Mouse (Mus musculus): ENCODE measurements around the gene Trim14. TPM values are rescaled to one million over a fixed set of nuclear protein-coding genes. Genes with fewer than 3 reads are reported as not detected.

The Trim14 gene
- polyA plus RNA-seq, 1 experiment from 2014 or later, result 1.5 TPM

DNA sequence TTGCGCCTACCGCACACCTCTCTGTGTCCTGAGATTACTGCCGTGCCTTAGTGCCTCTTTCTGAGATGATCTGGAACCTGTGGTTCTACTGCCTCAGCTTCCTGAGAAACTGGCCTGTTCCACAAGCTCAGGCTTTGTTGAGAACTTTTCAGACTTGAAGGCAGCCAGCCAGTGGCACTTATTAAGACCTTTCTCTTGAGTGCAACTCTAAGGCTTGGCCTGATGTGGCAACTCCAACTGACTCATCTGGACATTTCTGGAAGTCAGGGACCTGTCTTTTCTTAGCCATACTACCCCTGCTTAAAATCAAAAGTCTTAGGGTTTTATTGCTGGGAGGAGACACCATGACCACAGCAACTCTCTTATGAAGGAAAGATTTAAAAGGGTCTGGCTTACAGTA lies 78.8 kb downstream of the Trim14 start:
- peaks cover 26% of the 10 kb centered on the region for H3K36me3 ChIP-seq
- no peaks in the 10 kb centered on the region for H3K9me3 ChIP-seq
- H3K4me1 ChIP-seq, result peaks cover 28% of the 10 kb centered on the region
- WGBS, result 97% methylated on average over 3 of the region's 3 CpGs
- no peak overlapping the region for H3K4me3 ChIP-seq
- no peak overlapping the region for H3K9ac ChIP-seq
- ATAC-seq (ENCODE audit: insufficient number of reproducible peaks, insufficient read depth, low FRiP score, low TSS enrichment), result no peak
- H3K27me3 ChIP-seq, result no peaks in the 10 kb centered on the region
- no peak overlapping the region for H3K27ac ChIP-seq
- no peak overlapping the region for H3K4me2 ChIP-seq (replicated peaks)

DNA sequence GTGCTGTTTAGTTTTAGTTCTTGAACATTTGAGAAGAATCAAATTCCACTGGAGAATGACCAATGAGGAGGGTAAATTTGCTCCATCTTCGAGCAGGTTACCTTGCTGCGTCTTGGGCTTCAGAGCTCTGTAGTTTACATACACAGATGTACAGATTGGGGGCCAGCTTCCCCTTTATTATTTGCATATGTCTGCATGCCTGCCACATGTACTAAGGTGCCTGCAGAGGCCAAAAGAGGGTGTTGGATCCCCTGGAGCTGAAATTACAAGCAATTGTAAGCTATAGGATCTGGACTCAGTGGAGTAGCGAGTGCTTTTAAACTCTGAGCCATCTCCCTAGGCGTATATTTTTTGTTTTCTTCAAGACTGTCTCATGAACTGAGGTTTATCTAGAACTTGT lies 79.2 kb downstream of the Trim14 start:
- H3K36me3 ChIP-seq, result peaks cover 22% of the 10 kb centered on the region
- 72% methylated on average over 4 of the region's 4 CpGs for WGBS
- H3K9me3 ChIP-seq, result no peaks in the 10 kb centered on the region
- ATAC-seq (ENCODE audit: insufficient number of reproducible peaks, insufficient read depth, low FRiP score, low TSS enrichment), result no peak
- no peak overlapping the region for H3K27ac ChIP-seq
- peaks cover 28% of the 10 kb centered on the region for H3K4me1 ChIP-seq
- H3K9ac ChIP-seq, result no peak overlapping the region
- H3K4me2 ChIP-seq (replicated peaks), result no peak overlapping the region
- H3K27me3 ChIP-seq, result no peaks in the 10 kb centered on the region
- H3K4me3 ChIP-seq, result no peak overlapping the region

DNA sequence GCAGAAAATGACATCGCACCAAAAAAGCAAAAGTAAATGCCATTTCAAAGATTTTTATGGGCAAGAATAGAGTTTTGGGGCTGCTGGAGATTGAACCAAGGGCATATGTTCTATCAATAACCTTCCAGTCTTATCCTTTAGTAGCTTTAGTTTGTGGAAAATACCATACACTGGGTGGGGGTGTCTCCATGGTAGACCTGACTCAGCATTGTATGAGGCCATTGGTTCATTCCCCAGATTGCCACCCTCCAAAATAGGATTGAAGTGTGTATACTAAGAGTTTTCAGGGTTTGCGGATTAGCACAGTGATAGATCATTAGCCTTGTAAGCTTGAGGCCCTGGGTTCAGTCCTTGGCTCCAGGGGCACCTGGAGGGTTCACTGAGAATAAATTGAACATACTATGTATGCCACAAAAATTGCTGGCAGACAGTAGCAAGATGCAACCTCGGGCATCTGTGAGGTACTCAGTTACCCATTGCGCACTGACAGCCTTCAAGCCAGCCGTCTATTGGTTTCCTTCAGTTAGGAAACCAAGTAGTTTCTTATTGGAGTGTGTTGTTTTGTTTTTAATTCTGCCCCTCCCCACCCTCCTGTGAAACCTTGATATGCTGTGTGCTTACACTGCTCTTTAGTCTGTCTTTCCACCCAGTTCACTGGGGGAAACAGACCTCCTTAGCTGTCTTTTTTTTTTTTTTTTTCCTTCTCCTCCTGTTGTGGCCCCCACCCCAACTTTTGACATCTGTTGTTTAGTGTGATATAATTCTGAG lies 81.7 kb downstream of the Trim14 start:
- WGBS, result 74% methylated on average over 5 of the region's 5 CpGs
- no peaks in the 10 kb centered on the region for H3K36me3 ChIP-seq
- no peaks in the 10 kb centered on the region for H3K27me3 ChIP-seq
- H3K9ac ChIP-seq, result no peak overlapping the region
- no peak overlapping the region for H3K4me3 ChIP-seq
- H3K4me2 ChIP-seq (replicated peaks), result no peak overlapping the region; the same call in 1 of the 2 replicates
- no peaks in the 10 kb centered on the region for H3K9me3 ChIP-seq
- no peak overlapping the region for H3K27ac ChIP-seq
- no peak for ATAC-seq (ENCODE audit: insufficient number of reproducible peaks, insufficient read depth, low FRiP score, low TSS enrichment)
- H3K4me1 ChIP-seq, result peaks cover 28% of the 10 kb centered on the region

DNA sequence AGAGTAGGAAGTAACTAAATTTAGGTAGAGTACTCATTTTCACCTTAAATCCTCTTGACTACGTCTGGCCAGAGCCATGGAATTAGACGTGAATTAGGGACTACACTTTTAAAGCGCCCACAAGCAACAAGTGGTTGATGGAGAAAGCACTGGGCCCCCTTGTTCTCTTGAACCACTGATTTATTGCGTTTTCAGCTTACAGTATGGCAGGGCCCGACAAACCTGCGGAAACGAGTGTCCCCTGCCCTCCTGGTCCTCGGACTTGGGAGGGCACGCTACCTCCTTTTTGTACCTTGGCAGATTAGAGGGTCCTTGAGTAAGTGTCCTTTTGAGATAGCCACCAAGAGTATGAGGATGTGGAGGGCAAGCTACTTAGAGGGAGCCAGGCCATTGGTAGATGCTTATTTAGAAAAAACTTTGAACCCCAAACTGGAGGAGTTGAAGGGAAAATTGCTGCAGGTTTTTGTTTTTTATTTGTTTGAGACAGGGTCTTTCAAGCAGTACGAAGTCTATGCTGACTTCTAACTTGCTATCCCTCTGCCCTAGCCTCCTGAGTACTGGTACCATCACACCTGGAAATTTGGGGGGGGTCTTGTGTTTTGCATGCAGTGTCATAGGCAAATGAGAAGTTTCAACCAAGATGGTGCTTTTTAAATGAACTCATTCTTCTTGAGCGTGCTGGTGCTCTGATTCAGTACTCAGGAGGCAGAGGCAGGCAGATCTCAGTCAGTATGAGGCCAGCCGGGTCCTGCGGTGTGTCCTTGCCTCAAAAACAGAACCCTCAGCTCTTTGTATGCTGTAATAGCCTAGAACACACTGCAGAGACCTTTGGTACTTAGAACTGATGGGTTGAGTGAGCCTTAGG lies 82.9 kb downstream of the Trim14 start:
- Histone ChIP-seq H3K27ac (peak overlapping the region; percentile 100), H3K4me3 (peak overlapping the region; percentile 88), H3K9me3 (no peaks in the 10 kb centered on the region), H3K4me1 (peaks cover 28% of the 10 kb centered on the region), H3K4me2 (replicated peaks) (peak overlapping the region; percentile 86), H3K36me3 (no peaks in the 10 kb centered on the region), H3K27me3 (no peaks in the 10 kb centered on the region), H3K9ac (peak overlapping the region; percentile 99)
- no peak for ATAC-seq (ENCODE audit: insufficient number of reproducible peaks, insufficient read depth, low FRiP score, low TSS enrichment)
- WGBS, result 35% methylated on average over 13 of the region's 13 CpGs

DNA sequence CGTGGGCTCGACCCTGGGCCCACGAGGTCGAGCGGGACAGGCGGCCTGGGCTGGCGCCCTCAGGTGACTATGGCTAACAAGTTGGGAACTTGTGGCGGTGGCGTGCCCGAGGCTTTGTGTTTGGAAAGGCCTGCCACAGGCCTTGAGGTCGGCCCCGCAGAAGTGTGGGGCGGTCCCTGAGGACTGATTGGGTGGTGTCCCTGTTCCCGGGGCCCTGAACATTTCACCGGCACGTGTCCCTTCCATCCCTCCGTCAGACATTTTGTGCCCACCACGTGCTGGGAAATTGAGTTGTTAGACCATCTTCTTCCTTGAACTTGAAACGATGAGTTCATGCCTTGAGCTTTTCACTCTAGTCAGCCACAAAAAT lies 83.5 kb downstream of the Trim14 start:
- no peak for ATAC-seq (ENCODE audit: insufficient number of reproducible peaks, insufficient read depth, low FRiP score, low TSS enrichment)
- peak overlapping the region; percentile 88 for H3K4me3 ChIP-seq
- H3K27ac ChIP-seq, result peak overlapping the region; percentile 100
- peak overlapping the region; percentile 99 for H3K9ac ChIP-seq
- H3K4me1 ChIP-seq, result peaks cover 28% of the 10 kb centered on the region
- H3K4me2 ChIP-seq (replicated peaks), result peak overlapping the region; percentile 86
- under 1% methylated on average over 19 of the region's 19 CpGs for WGBS
- no peaks in the 10 kb centered on the region for H3K27me3 ChIP-seq
- no peaks in the 10 kb centered on the region for H3K9me3 ChIP-seq
- H3K36me3 ChIP-seq, result no peaks in the 10 kb centered on the region

DNA sequence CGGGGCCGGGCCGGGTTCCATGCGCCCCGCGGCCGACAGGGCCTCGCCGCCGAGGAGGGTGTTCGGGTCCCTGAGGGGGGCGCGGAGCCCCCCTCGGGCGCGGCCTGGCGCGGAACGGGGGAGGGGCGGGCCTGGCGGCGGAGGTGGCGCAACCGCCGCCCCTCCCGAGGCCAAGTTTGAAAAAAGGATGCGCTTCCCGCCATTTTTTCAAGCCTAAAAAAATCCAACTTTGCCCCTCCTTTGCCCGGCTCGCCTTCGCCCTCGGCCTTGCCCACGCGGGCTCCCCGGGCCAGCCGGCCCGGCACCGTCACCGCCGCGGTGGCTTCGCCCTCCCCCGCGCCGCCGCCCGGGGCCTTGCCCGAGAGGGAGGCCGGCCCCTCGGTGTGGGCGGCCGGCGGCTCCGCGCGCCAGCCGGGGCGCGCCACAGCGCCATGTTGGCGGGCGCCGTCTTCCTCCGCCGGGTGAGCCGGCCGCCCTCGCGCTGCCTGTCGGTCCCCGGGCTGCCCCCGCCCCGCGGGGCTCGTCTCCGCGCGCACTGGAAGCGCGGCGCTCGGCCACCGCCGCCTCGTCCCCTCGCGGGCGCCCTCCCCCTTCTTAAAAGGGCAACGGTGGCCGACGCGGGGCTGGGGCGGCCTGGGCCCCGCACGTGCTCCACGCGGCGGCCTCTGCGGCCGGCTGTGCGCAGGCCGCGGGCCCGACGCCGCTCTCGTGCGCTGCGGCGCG lies 84.0 kb downstream of the Trim14 start:
- H3K9ac ChIP-seq, result peak overlapping the region; percentile 99
- H3K9me3 ChIP-seq, result no peaks in the 10 kb centered on the region
- H3K4me1 ChIP-seq, result peaks cover 28% of the 10 kb centered on the region
- ATAC-seq (ENCODE audit: insufficient number of reproducible peaks, insufficient read depth, low FRiP score, low TSS enrichment), result no peak
- peak overlapping the region; percentile 100 for H3K27ac ChIP-seq
- H3K4me2 ChIP-seq (replicated peaks), result peak overlapping the region; percentile 86
- under 1% methylated on average over 94 of the region's 111 CpGs for WGBS
- H3K4me3 ChIP-seq, result peak overlapping the region; percentile 88
- H3K36me3 ChIP-seq, result no peaks in the 10 kb centered on the region
- H3K27me3 ChIP-seq, result no peaks in the 10 kb centered on the region

DNA sequence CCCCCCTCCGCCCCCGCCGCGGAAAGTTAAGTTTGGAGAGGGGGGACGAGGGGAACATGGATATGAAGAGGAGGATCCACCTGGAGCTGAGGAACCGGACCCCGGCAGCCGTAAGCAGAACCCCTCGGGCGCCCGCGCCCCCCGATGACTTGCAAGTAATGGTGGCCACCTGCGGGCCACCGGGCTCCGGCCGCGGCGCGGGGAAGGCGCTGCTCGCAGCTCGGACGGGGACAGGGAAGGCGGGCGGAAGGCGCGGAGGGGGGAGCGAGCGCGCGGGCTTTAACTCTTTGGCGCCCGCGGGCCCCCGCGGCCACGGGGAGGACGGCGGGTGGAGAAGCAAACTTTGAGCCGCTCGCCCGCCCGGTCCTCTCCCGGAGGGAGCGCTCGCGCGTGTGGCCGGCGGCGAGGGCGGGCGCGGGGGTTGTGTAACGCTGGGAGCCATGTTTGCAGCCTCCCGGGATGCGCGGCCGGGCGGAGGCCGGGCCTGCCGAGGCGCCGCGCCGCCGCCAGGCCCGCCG lies 84.6 kb downstream of the Trim14 start:
- Histone ChIP-seq H3K36me3 (no peaks in the 10 kb centered on the region), H3K9me3 (no peaks in the 10 kb centered on the region), H3K4me2 (replicated peaks) (peak overlapping the region; percentile 86; the same call in 1 of the 2 replicates), H3K27ac (peak overlapping the region; percentile 100), H3K4me3 (peak overlapping the region; percentile 88), H3K9ac (peak overlapping the region; percentile 99), H3K27me3 (no peaks in the 10 kb centered on the region), H3K4me1 (peaks cover 28% of the 10 kb centered on the region)
- WGBS, result under 1% methylated on average over 61 of the region's 70 CpGs
- ATAC-seq (ENCODE audit: insufficient number of reproducible peaks, insufficient read depth, low FRiP score, low TSS enrichment), result peak; percentile 16; the same call in 1 of the 2 replicates

DNA sequence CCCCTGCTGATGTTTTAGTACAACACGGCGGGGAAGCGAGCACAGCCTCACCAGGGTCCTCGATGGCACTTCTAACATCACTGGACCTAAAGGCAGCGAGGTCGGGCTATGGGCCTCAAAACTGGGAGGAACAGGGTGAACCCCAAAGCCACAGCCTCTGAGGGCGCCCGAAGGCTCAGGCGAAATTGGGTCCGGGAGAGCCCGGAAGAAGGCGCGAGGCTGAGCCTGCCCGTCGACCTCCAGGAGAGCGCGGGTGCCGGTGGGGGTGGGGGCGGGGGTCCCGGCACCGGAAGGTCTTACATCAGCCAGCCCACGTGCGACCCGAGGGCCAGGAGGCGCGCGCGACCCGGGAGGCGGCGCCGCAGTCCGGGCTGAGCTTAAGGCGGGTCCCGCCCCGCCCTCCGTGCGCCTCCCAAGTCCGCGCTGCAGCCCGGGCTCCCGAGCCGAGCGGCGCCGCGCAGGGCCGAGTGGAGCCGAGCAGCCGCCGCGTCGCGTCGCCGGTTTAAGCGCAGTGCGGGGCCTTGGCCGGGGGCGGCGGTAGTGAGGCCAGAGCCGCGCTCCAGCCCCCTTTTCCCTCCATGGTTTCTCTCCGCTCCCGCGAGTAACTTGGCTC lies 85.3 kb downstream of the Trim14 start, which contains the start of gene Anp32b:
TSS of gene Anp32b (plus strand) at position 384 of the 613 bp plus-strand sequence.
- Histone ChIP-seq H3K36me3 (no peaks in the 10 kb centered on the region), H3K4me2 (replicated peaks) (peak within 1 kb of the TSS; percentile 86), H3K4me1 (peaks cover 27% of the 10 kb centered on the region), H3K4me3 (peak within 1 kb of the TSS; percentile 88), H3K9me3 (no peaks in the 10 kb centered on the region), H3K27me3 (no peaks in the 10 kb centered on the region), H3K9ac (peak within 1 kb of the TSS; percentile 99), H3K27ac (peak within 1 kb of the TSS; percentile 100)
- ATAC-seq (ENCODE audit: insufficient number of reproducible peaks, insufficient read depth, low FRiP score, low TSS enrichment), result peak; percentile 95
- WGBS, result under 1% methylated on average over 64 of the region's 66 CpGs

DNA sequence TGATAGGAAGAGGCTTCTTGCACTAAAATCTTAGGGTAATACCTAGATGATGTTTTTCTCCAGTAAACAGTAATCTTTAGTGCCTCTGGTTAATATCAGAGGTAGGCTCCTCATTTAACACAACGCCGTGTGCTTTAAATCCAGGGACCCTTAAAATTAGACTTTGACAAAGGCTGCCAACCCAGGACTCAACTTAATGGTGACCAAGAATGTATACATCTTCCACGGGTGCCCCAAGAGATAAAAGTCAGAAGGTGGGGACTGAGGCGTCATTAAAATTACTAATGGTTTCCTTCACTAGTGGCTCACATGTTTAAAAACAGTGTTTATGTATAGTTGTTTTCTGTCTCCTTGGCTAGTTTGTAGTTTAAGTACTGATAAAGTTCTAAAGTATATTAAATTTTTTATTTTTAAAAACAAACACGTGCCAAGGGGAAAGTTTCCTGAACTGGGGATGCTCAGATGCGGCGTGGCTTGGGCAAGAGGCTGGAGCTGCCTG lies 85.9 kb downstream of the Trim14 start:
- Histone ChIP-seq H3K4me2 (replicated peaks) (peak overlapping the region; percentile 86), H3K9ac (peak overlapping the region; percentile 99)
- 28% methylated on average over 7 of the region's 7 CpGs for WGBS

DNA sequence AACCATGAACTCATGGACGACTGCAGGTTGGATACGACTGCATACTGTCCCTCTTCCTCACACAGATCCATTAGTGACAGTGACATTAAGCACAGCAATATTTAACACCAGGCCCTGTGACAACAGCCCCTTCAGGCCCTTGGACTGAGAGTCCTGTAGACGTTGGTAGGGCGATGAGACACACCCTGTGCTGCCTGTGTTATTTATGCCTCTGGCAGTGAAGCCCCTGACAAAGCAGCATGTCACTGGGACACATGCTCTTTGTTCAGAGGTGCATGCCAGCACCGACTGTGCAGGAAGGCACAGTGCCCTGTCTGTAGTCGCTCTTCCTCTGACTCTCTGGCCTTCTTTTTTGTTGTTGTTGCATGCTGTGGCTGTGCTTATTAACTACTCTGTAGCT lies 87.1 kb downstream of the Trim14 start:
- Histone ChIP-seq H3K27me3 (no peaks in the 10 kb centered on the region), H3K36me3 (no peaks in the 10 kb centered on the region), H3K27ac (no peak overlapping the region), H3K4me2 (replicated peaks) (no peak overlapping the region), H3K4me3 (no peak overlapping the region), H3K9ac (no peak overlapping the region), H3K9me3 (no peaks in the 10 kb centered on the region), H3K4me1 (peaks cover 15% of the 10 kb centered on the region)
- no peak for ATAC-seq (ENCODE audit: insufficient number of reproducible peaks, insufficient read depth, low FRiP score, low TSS enrichment)
- 30% methylated on average over 6 of the region's 6 CpGs for WGBS

More for the DNA sequence above, 85.9 kb downstream of the Trim14 start:
- Histone ChIP-seq H3K4me1 (peaks cover 24% of the 10 kb centered on the region), H3K27ac (peak overlapping the region; percentile 100), H3K9me3 (no peaks in the 10 kb centered on the region), H3K4me3 (peak overlapping the region; percentile 88), H3K36me3 (no peaks in the 10 kb centered on the region), H3K27me3 (no peaks in the 10 kb centered on the region)
- no peak for ATAC-seq (ENCODE audit: insufficient number of reproducible peaks, insufficient read depth, low FRiP score, low TSS enrichment)

DNA sequence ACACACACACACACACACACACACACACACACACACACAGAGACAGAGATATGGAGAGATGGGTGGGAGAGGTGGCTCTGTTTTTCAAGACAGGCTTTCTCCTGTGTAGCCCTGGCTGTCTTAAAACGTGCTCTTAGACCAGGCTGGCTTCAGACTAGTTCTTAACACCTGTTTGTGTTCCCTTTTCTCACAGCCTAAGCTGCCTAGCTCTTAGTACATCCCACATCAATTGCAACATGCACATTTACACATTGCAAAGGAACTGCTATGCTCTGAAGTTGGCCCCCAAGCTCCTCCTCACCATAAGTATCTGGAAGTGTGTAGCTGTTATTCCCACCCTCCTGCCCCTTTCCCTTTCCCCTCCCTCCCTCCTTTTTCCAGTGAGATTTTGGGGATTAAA lies 88.5 kb downstream of the Trim14 start:
- H3K4me3 ChIP-seq, result no peak overlapping the region
- no peaks in the 10 kb centered on the region for H3K36me3 ChIP-seq
- no peak for ATAC-seq (ENCODE audit: insufficient number of reproducible peaks, insufficient read depth, low FRiP score, low TSS enrichment)
- H3K4me2 ChIP-seq (replicated peaks), result no peak overlapping the region
- no peak overlapping the region for H3K9ac ChIP-seq
- H3K9me3 ChIP-seq, result no peaks in the 10 kb centered on the region
- H3K4me1 ChIP-seq, result 0 out of 2 replicates have a peak, but pooled peaks cover 3% of the 10 kb centered on the region
- H3K27ac ChIP-seq, result no peak overlapping the region
- 40% methylated on average over 1 of the region's 1 CpGs for WGBS
- no peaks in the 10 kb centered on the region for H3K27me3 ChIP-seq
